Mouse (Mus musculus): Measurements from ENCODE around the gene Lrpprc. TPM values are rescaled to one million over a fixed set of nuclear protein-coding genes. Genes with fewer than 3 reads are reported as not detected.

Gene Lrpprc
- polyA plus RNA-seq, 2 experiments: 23.7 to 31.8 TPM

- DNase-seq (ENCODE audit: low read depth in 3 of 3, low spot score in 3 of 3): no peak
- Histone ChIP-seq H3K27me3 (ENCODE audit: control insufficient read depth, insufficient read depth, low read length) (no peaks in the 10 kb centered on the region), H3K4me1 (replicated peaks; ENCODE audit: control insufficient read depth in 2 of 2, insufficient read depth in 2 of 2, low read length in 1 of 2) (no peaks in the 10 kb centered on the region), H3K36me3 (replicated peaks; ENCODE audit: control insufficient read depth, insufficient read depth, low read depth) (peaks cover 49% of the 10 kb centered on the region), H3K9ac (replicated peaks) (no peak overlapping the region), H3K4me3 (ENCODE audit: insufficient read depth in 1 of 2, low read depth in 2 of 2, low read length in 2 of 2) (no peak overlapping the region), H3K4me2 (ENCODE audit: low read depth) (no peak overlapping the region), H3K9me3 (ENCODE audit: control insufficient read depth, low read length) (no peaks in the 10 kb centered on the region), H3K27ac (no peak overlapping the region)
- 77% methylated on average over 8 of the region's 8 CpGs for WGBS (ENCODE audit: insufficient replicate concordance)
- no peak for ATAC-seq (ENCODE audit: insufficient read depth)
- no peak for TF ChIP-seq CTCF (IDR thresholded peaks at IDR 0.05; ENCODE audit: low read depth)
These were observed 41.3 kb downstream of the Lrpprc start for GRCm38 (mm10) chr17:84749297-84749696.

GRCm38 (mm10) chr17:84748152-84748682 lies 42.4 kb downstream of the Lrpprc start:
- WGBS (ENCODE audit: insufficient replicate concordance): 81% methylated on average over 9 of the region's 9 CpGs
- ATAC-seq (ENCODE audit: insufficient read depth): no peak
- peaks cover 44% of the 10 kb centered on the region for H3K36me3 ChIP-seq (replicated peaks; ENCODE audit: control insufficient read depth, insufficient read depth, low read depth)

GRCm38 (mm10) chr17:84747212-84747611 lies 43.4 kb downstream of the Lrpprc start:
- DNase-seq (ENCODE audit: low read depth in 3 of 3, low spot score in 3 of 3) (no peak), ATAC-seq (ENCODE audit: insufficient read depth) (no peak)
- Histone ChIP-seq H3K36me3 (replicated peaks; ENCODE audit: control insufficient read depth, insufficient read depth, low read depth) (peaks cover 39% of the 10 kb centered on the region), H3K27me3 (ENCODE audit: control insufficient read depth, insufficient read depth, low read length) (no peaks in the 10 kb centered on the region), H3K9ac (replicated peaks) (no peak overlapping the region), H3K4me3 (ENCODE audit: insufficient read depth in 1 of 2, low read depth in 2 of 2, low read length in 2 of 2) (no peak overlapping the region), H3K9me3 (ENCODE audit: control insufficient read depth, low read length) (no peaks in the 10 kb centered on the region), H3K27ac (no peak overlapping the region), H3K4me1 (replicated peaks; ENCODE audit: control insufficient read depth in 2 of 2, insufficient read depth in 2 of 2, low read length in 1 of 2) (no peaks in the 10 kb centered on the region), H3K4me2 (ENCODE audit: low read depth) (no peak overlapping the region)
- WGBS (ENCODE audit: insufficient replicate concordance): 65% methylated on average over 6 of the region's 6 CpGs
- TF ChIP-seq CTCF (IDR thresholded peaks at IDR 0.05; ENCODE audit: low read depth) (no peak), EP300 (IDR thresholded peaks at IDR 0.05; ENCODE audit: low read depth) (no peak)

More at GRCm38 (mm10) chr17:84748152-84748682, 42.4 kb downstream of the Lrpprc start:
- Histone ChIP-seq H3K9ac (replicated peaks) (no peak overlapping the region), H3K4me1 (replicated peaks; ENCODE audit: control insufficient read depth in 2 of 2, insufficient read depth in 2 of 2, low read length in 1 of 2) (no peaks in the 10 kb centered on the region), H3K9me3 (ENCODE audit: control insufficient read depth, low read length) (no peaks in the 10 kb centered on the region), H3K27ac (no peak overlapping the region), H3K4me3 (ENCODE audit: insufficient read depth in 1 of 2, low read depth in 2 of 2, low read length in 2 of 2) (no peak overlapping the region), H3K4me2 (ENCODE audit: low read depth) (no peak overlapping the region), H3K27me3 (ENCODE audit: control insufficient read depth, insufficient read depth, low read length) (no peaks in the 10 kb centered on the region)
- no peak for TF ChIP-seq CTCF (IDR thresholded peaks at IDR 0.05; ENCODE audit: low read depth)
- TF ChIP-seq EP300 (IDR thresholded peaks at IDR 0.05; ENCODE audit: low read depth): no peak
- no peak for DNase-seq (ENCODE audit: low read depth in 3 of 3, low spot score in 3 of 3)

- peaks cover 24% of the 10 kb centered on the region for H3K36me3 ChIP-seq (replicated peaks; ENCODE audit: control insufficient read depth, insufficient read depth, low read depth)
- ATAC-seq (ENCODE audit: insufficient read depth): no peak
- H3K4me3 ChIP-seq (ENCODE audit: insufficient read depth in 1 of 2, low read depth in 2 of 2, low read length in 2 of 2): no peak overlapping the region
- no peak overlapping the region for H3K27ac ChIP-seq
- H3K9me3 ChIP-seq (ENCODE audit: control insufficient read depth, low read length): no peaks in the 10 kb centered on the region
- DNase-seq (ENCODE audit: low read depth in 3 of 3, low spot score in 3 of 3): no peak
- no peaks in the 10 kb centered on the region for H3K27me3 ChIP-seq (ENCODE audit: control insufficient read depth, insufficient read depth, low read length)
- WGBS (ENCODE audit: insufficient replicate concordance): 78% methylated on average over 9 of the region's 9 CpGs
- no peak overlapping the region for H3K4me2 ChIP-seq (ENCODE audit: low read depth)
- no peak for TF ChIP-seq EP300 (IDR thresholded peaks at IDR 0.05; ENCODE audit: low read depth)
- TF ChIP-seq CTCF (IDR thresholded peaks at IDR 0.05; ENCODE audit: low read depth): no peak
- H3K4me1 ChIP-seq (replicated peaks; ENCODE audit: control insufficient read depth in 2 of 2, insufficient read depth in 2 of 2, low read length in 1 of 2): no peaks in the 10 kb centered on the region
- no peak overlapping the region for H3K9ac ChIP-seq (replicated peaks)
These were observed 45.6 kb downstream of the Lrpprc start for GRCm38 (mm10) chr17:84745001-84745400.

- no peaks in the 10 kb centered on the region for H3K4me1 ChIP-seq (replicated peaks; ENCODE audit: control insufficient read depth in 2 of 2, insufficient read depth in 2 of 2, low read length in 1 of 2)
- ATAC-seq (ENCODE audit: insufficient read depth) (no peak), DNase-seq (ENCODE audit: low read depth in 3 of 3, low spot score in 3 of 3) (no peak)
- no peaks in the 10 kb centered on the region for H3K9me3 ChIP-seq (ENCODE audit: control insufficient read depth, low read length)
- 73% methylated on average over 4 of the region's 4 CpGs for WGBS (ENCODE audit: insufficient replicate concordance)
- no peak overlapping the region for H3K4me3 ChIP-seq (ENCODE audit: insufficient read depth in 1 of 2, low read depth in 2 of 2, low read length in 2 of 2)
- TF ChIP-seq CTCF (IDR thresholded peaks at IDR 0.05; ENCODE audit: low read depth) (no peak), EP300 (IDR thresholded peaks at IDR 0.05; ENCODE audit: low read depth) (no peak)
- peaks cover 23% of the 10 kb centered on the region for H3K36me3 ChIP-seq (replicated peaks; ENCODE audit: control insufficient read depth, insufficient read depth, low read depth)
- H3K27ac ChIP-seq: no peak overlapping the region
- no peak overlapping the region for H3K9ac ChIP-seq (replicated peaks)
- H3K27me3 ChIP-seq (ENCODE audit: control insufficient read depth, insufficient read depth, low read length): no peaks in the 10 kb centered on the region
- no peak overlapping the region for H3K4me2 ChIP-seq (ENCODE audit: low read depth)
These were observed 46.3 kb downstream of the Lrpprc start for GRCm38 (mm10) chr17:84744256-84744655.
